Mouse (Mus musculus) intestine, embryonic 15.5 days (tissue): ENCODE data around the gene Gltpd2. TPM values are rescaled to one million over a fixed set of nuclear protein-coding genes. Genes with fewer than 3 reads are reported as not detected.

Experiments
- ATAC-seq: fragments of 200-750 bp; cut with Nextera tagmentation; 2 replicates; pipeline ENCODE4 v1.8.0; 2017; ENCODE audit warnings: moderate TSS enrichment, moderate library complexity
- H3K27ac ChIP-seq: fragments of 300-500 bp; sonication (generic); 2 replicates; pipeline ENCODE4 v1.5.1; 2015; ENCODE audit warnings: mild to moderate bottlenecking, inconsistent platforms
- H3K27me3 ChIP-seq: fragments of 300-500 bp; sonication (generic); replicated peaks from 2 replicates; pipeline ENCODE4 v1.6.1; 2015; ENCODE audit warnings: inconsistent platforms
- H3K36me3 ChIP-seq: fragments of 300-500 bp; sonication (generic); 2 replicates; pipeline ENCODE4 v1.6.1; 2015; ENCODE audit warnings: inconsistent platforms
- H3K4me1 ChIP-seq: fragments of 300-500 bp; sonication (generic); replicated peaks from 2 replicates; pipeline ENCODE4 v1.6.1; 2015; ENCODE audit warnings: inconsistent platforms
- H3K4me2 ChIP-seq: fragments of 300-500 bp; sonication (generic); replicated peaks from 2 replicates; pipeline ENCODE4 v1.6.1; 2015; ENCODE audit warnings: mild to moderate bottlenecking, inconsistent platforms
- H3K4me3 ChIP-seq: fragments of 300-500 bp; sonication (generic); replicated peaks from 2 replicates; pipeline ENCODE4 v1.5.1; 2015; ENCODE audit warnings: inconsistent platforms
- H3K9ac ChIP-seq: fragments of 300-500 bp; sonication (generic); 2 replicates; pipeline ENCODE4 v1.6.1; 2015; ENCODE audit warnings: inconsistent platforms
- H3K9me3 ChIP-seq: fragments of 300-500 bp; sonication (generic); 2 replicates; pipeline ENCODE4 v1.6.1; 2016; ENCODE audit warnings: inconsistent platforms
- WGBS: fragments of 180-500 bp; shearing (Covaris S2); methylation state at CpG from one replicate; pipeline ENCODE4 v1.1.7; 2015; 5-methylcytosine and 5-hydroxymethylcytosine counted together
- polyA plus RNA-seq: library from polyadenylated mRNA; unstranded; fragments of >200 nt; fragmentation: Nextera tagmentation; extraction: Ambion mirVana; gene quantifications from 2 replicates; pipeline ENCODE4 v1.2.1, GENCODE M21; 2015

The Gltpd2 gene
- polyA plus RNA-seq, 1 experiment from 2014 or later, result 1.5 TPM

DNA sequence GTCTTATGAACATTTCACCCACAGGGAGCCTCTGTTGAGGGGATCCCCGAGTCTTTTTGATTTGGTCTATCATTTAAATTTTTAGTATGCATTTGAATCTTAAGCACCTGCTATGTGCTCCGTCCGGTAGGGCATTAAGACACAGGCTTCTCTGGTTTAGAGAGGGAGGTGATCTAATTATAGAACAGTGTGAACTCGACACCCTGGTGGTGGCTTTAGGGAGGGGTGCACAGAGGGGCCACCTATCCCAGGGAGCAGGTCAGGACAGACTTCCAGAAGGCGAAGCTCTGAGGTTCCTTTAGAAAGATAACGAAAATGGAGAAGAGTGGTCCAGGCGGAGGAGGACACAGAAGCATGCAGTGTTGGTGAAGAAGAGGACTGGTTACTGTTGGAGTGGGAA is 25.5 kb downstream of the Gltpd2 start:
- H3K27ac ChIP-seq, result no peak overlapping the region
- no peaks in the 10 kb centered on the region for H3K36me3 ChIP-seq
- WGBS, result 64% methylated on average over 7 of the region's 7 CpGs
- ATAC-seq, result no peak
- H3K9me3 ChIP-seq, result no peaks in the 10 kb centered on the region
- H3K27me3 ChIP-seq, result no peaks in the 10 kb centered on the region
- no peak overlapping the region for H3K9ac ChIP-seq
- no peak overlapping the region for H3K4me3 ChIP-seq
- H3K4me2 ChIP-seq, result no peak overlapping the region
- H3K4me1 ChIP-seq, result 0 out of 2 replicates have a peak, but pooled peaks cover 4% of the 10 kb centered on the region

- H3K9me3 ChIP-seq, result no peaks in the 10 kb centered on the region
- WGBS, result 89% methylated on average over 8 of the region's 8 CpGs
- no peak overlapping the region for H3K4me2 ChIP-seq
- no peaks in the 10 kb centered on the region for H3K27me3 ChIP-seq
- ATAC-seq, result no peak
- no peak overlapping the region for H3K27ac ChIP-seq
- H3K9ac ChIP-seq, result no peak overlapping the region
- 0 out of 2 replicates have a peak, but pooled peaks cover 4% of the 10 kb centered on the region for H3K36me3 ChIP-seq
- no peak overlapping the region for H3K4me3 ChIP-seq
- H3K4me1 ChIP-seq, result no peaks in the 10 kb centered on the region
Observed at GRCm38 (mm10) chr11:70551526-70551925, 32.5 kb downstream of the Gltpd2 start.

GRCm38 (mm10) chr11:70553940-70554339 is 34.9 kb downstream of the Gltpd2 start:
- Histone ChIP-seq H3K27me3 (no peaks in the 10 kb centered on the region), H3K4me2 (no peak overlapping the region), H3K27ac (no peak overlapping the region), H3K9ac (no peak overlapping the region), H3K4me3 (no peak overlapping the region), H3K36me3 (0 out of 2 replicates have a peak, but pooled peaks cover 7% of the 10 kb centered on the region), H3K9me3 (no peaks in the 10 kb centered on the region), H3K4me1 (no peaks in the 10 kb centered on the region)
- no peak for ATAC-seq
- WGBS, result 27% methylated on average over 7 of the region's 7 CpGs

- no peak overlapping the region for H3K9ac ChIP-seq
- peaks cover 7% of the 10 kb centered on the region for H3K4me1 ChIP-seq
- no peaks in the 10 kb centered on the region for H3K9me3 ChIP-seq
- H3K36me3 ChIP-seq, result 0 out of 2 replicates have a peak, but pooled peaks cover 7% of the 10 kb centered on the region
- 91% methylated on average over 9 of the region's 9 CpGs for WGBS
- no peak overlapping the region for H3K27ac ChIP-seq
- no peak overlapping the region for H3K4me2 ChIP-seq
- no peak overlapping the region for H3K4me3 ChIP-seq
- no peaks in the 10 kb centered on the region for H3K27me3 ChIP-seq
- no peak for ATAC-seq
Observed at GRCm38 (mm10) chr11:70557545-70557944, 38.5 kb downstream of the Gltpd2 start.

- no peaks in the 10 kb centered on the region for H3K9me3 ChIP-seq
- no peaks in the 10 kb centered on the region for H3K27me3 ChIP-seq
- peaks cover 26% of the 10 kb centered on the region for H3K4me1 ChIP-seq
- ATAC-seq, result no peak; the same call in 1 of the 2 replicates
- peak overlapping the region; percentile 90 for H3K4me2 ChIP-seq
- 0 out of 2 replicates have a peak, but pooled peaks cover 3% of the 10 kb centered on the region for H3K36me3 ChIP-seq
- H3K9ac ChIP-seq, result peak overlapping the region; percentile 79
- 0% methylated on average over 2 of the region's 2 CpGs for WGBS
- H3K4me3 ChIP-seq, result peak overlapping the region; percentile 95
- H3K27ac ChIP-seq, result peak overlapping the region; percentile 78
Observed at GRCm38 (mm10) chr11:70561937-70562286, 42.9 kb downstream of the Gltpd2 start.

- peak; percentile 93 for ATAC-seq
- Histone ChIP-seq H3K27me3 (no peaks in the 10 kb centered on the region), H3K27ac (peak within 1 kb of the TSS; percentile 89), H3K4me3 (peak within 1 kb of the TSS; percentile 95), H3K4me2 (peak within 1 kb of the TSS; percentile 90), H3K9ac (peak within 1 kb of the TSS; percentile 79), H3K4me1 (peaks cover 26% of the 10 kb centered on the region), H3K9me3 (no peaks in the 10 kb centered on the region), H3K36me3 (0 out of 2 replicates have a peak, but pooled peaks cover 3% of the 10 kb centered on the region)
- WGBS, result under 1% methylated on average over 56 of the region's 57 CpGs
Observed at GRCm38 (mm10) chr11:70562287-70562994, 43.4 kb downstream of the Gltpd2 start, which contains the start of gene Mink1. TSS of gene Mink1 (plus strand) at chr11:70562881.

DNA sequence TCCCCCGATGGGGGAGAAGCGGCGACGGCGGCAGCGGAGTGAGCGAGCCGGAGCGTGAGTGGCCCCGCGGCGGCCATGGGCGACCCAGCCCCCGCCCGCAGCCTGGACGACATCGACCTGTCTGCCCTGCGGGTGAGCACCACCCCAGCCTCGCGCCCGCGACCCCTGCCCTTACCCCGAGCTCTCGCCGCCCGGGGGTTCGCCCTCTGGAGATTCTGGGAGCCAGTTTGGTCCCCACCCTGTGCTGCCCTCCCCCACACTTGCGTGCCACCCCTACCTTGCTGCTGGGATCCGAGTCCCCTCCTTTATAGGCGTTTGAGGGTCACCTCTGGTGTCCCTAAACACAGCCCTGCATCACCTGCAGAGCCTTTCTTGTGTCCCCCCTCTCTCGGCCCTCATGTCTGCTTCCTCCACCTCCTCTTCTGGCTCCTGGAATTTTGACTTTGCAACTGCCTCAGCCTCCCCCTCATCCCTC is 44.0 kb downstream of the Gltpd2 start:
- Histone ChIP-seq H3K27ac (peak overlapping the region; percentile 89), H3K9ac (peak overlapping the region; percentile 79), H3K4me1 (peaks cover 26% of the 10 kb centered on the region), H3K4me3 (peak overlapping the region; percentile 95), H3K4me2 (peak overlapping the region; percentile 90), H3K27me3 (no peaks in the 10 kb centered on the region), H3K9me3 (no peaks in the 10 kb centered on the region), H3K36me3 (no peaks in the 10 kb centered on the region)
- WGBS, result 0% methylated on average over 23 of the region's 31 CpGs
- no peak; the same call in none of the 2 replicates for ATAC-seq

GRCm38 (mm10) chr11:70563470-70564275 is 44.7 kb downstream of the Gltpd2 start:
- Histone ChIP-seq H3K4me3 (peak overlapping the region; percentile 95), H3K27ac (peak overlapping the region; percentile 89), H3K9ac (peak overlapping the region; percentile 79), H3K9me3 (no peaks in the 10 kb centered on the region), H3K4me2 (peak overlapping the region; percentile 90), H3K4me1 (peaks cover 26% of the 10 kb centered on the region), H3K27me3 (no peaks in the 10 kb centered on the region), H3K36me3 (no peaks in the 10 kb centered on the region; the same call in 1 of the 2 replicates)
- 2% methylated on average over 25 of the region's 25 CpGs for WGBS
- ATAC-seq, result peak; percentile 10; the same call in 1 of the 2 replicates

- peak overlapping the region; percentile 95 for H3K4me3 ChIP-seq
- H3K27me3 ChIP-seq, result no peaks in the 10 kb centered on the region
- H3K9me3 ChIP-seq, result no peaks in the 10 kb centered on the region
- no peak for ATAC-seq
- H3K27ac ChIP-seq, result peak overlapping the region; percentile 89
- no peaks in the 10 kb centered on the region; the same call in 1 of the 2 replicates for H3K36me3 ChIP-seq
- H3K9ac ChIP-seq, result peak overlapping the region; percentile 79; the same call in 1 of the 2 replicates
- H3K4me1 ChIP-seq, result peaks cover 26% of the 10 kb centered on the region
- H3K4me2 ChIP-seq, result peak overlapping the region; percentile 90
- WGBS, result 16% methylated on average over 4 of the region's 4 CpGs
Observed at GRCm38 (mm10) chr11:70564276-70564873, 45.4 kb downstream of the Gltpd2 start.

DNA sequence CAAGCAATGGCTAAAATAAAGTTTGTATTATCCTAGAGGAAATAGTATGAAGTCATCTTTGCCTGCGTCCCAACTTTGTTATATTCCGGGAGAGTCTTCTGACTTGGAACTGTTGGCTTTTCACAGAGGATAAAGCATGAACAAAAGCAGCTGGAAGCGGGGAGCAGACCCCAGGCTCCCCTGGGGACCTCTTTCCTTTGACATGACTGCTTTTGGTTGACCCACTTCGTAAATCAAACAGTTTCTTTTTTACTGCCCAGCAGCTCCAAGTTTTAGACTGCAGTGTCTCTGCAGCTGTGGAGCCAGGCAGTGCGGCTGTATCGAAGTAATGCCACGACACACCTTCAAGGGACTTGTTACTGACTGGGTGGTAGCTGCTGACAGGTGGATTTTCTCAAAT is 47.6 kb downstream of the Gltpd2 start:
- no peak overlapping the region for H3K4me3 ChIP-seq
- no peak overlapping the region for H3K27ac ChIP-seq
- no peaks in the 10 kb centered on the region; the same call in 1 of the 2 replicates for H3K36me3 ChIP-seq
- peaks cover 27% of the 10 kb centered on the region for H3K4me1 ChIP-seq
- no peaks in the 10 kb centered on the region for H3K9me3 ChIP-seq
- WGBS, result 62% methylated on average over 7 of the region's 7 CpGs
- H3K9ac ChIP-seq, result no peak overlapping the region
- ATAC-seq, result no peak
- no peaks in the 10 kb centered on the region for H3K27me3 ChIP-seq
- no peak overlapping the region for H3K4me2 ChIP-seq
